Mouse (Mus musculus): Measurements from ENCODE around the gene L2hgdh.

- no peak for TF ChIP-seq CTCF (IDR thresholded peaks at IDR 0.05; ENCODE audit: low read depth)
- no peak for TF ChIP-seq EP300 (IDR thresholded peaks at IDR 0.05; ENCODE audit: low read depth)
Observed at GRCm38 (mm10) chr12:69713628-69714027, 11.0 kb downstream of the L2hgdh start.

Measured in liver, postnatal 0 days (tissue).